Mouse (Mus musculus) neural tube, embryonic 15.5 days (tissue): ENCODE data around the gene Ralgps1. TPM values are rescaled to one million over a fixed set of nuclear protein-coding genes. Genes with fewer than 3 reads are reported as not detected.

Source experiments
- ATAC-seq: fragments of 200-750 bp; cut with Nextera tagmentation; 2 replicates; pipeline ENCODE4 v1.8.0; 2017; ENCODE audit warnings: mild to moderate bottlenecking, moderate TSS enrichment, moderate library complexity; ENCODE audit not compliant: low FRiP score
- H3K27ac ChIP-seq: fragments of 300-500 bp; sonication (generic); replicated peaks from 2 replicates; pipeline ENCODE4 v1.5.1; 2015; ENCODE audit warnings: mild to moderate bottlenecking, inconsistent platforms
- H3K27me3 ChIP-seq: fragments of 300-500 bp; sonication (generic); replicated peaks from 2 replicates; pipeline ENCODE4 v1.6.1; 2015; ENCODE audit warnings: inconsistent platforms
- H3K36me3 ChIP-seq: fragments of 300-500 bp; sonication (generic); 2 replicates; pipeline ENCODE4 v1.6.1; 2015; ENCODE audit warnings: inconsistent platforms
- H3K4me1 ChIP-seq: fragments of 300-500 bp; sonication (generic); 2 replicates; pipeline ENCODE4 v1.6.1; 2015; ENCODE audit warnings: inconsistent platforms
- H3K4me2 ChIP-seq: fragments of 300-500 bp; sonication (generic); 2 replicates; pipeline ENCODE4 v1.6.1; 2015; ENCODE audit warnings: inconsistent platforms, mild to moderate bottlenecking, moderate library complexity
- H3K4me3 ChIP-seq: fragments of 300-500 bp; sonication (generic); replicated peaks from 2 replicates; pipeline ENCODE4 v1.5.1; 2015; ENCODE audit warnings: mild to moderate bottlenecking, inconsistent platforms
- H3K9ac ChIP-seq: fragments of 300-500 bp; sonication (generic); replicated peaks from 2 replicates; pipeline ENCODE4 v1.6.1; 2015; ENCODE audit warnings: mild to moderate bottlenecking, inconsistent platforms
- H3K9me3 ChIP-seq: fragments of 300-500 bp; sonication (generic); replicated peaks from 2 replicates; pipeline ENCODE4 v1.6.1; 2016; ENCODE audit warnings: inconsistent platforms
- WGBS: fragments of 180-500 bp; shearing (Covaris S2); methylation state at CpG from one replicate; pipeline ENCODE4 v1.1.7; 2015; ENCODE audit warnings: mixed read lengths; 5-methylcytosine and 5-hydroxymethylcytosine counted together
- polyA plus RNA-seq: library from polyadenylated mRNA; unstranded; fragments of >200 nt; fragmentation: Nextera tagmentation; extraction: Ambion mirVana; gene quantifications from 2 replicates; pipeline ENCODE4 v1.2.1, GENCODE M21; 2015

Ralgps1 gene
- polyA plus RNA-seq, 1 experiment from 2014 or later = 34.9 TPM

DNA sequence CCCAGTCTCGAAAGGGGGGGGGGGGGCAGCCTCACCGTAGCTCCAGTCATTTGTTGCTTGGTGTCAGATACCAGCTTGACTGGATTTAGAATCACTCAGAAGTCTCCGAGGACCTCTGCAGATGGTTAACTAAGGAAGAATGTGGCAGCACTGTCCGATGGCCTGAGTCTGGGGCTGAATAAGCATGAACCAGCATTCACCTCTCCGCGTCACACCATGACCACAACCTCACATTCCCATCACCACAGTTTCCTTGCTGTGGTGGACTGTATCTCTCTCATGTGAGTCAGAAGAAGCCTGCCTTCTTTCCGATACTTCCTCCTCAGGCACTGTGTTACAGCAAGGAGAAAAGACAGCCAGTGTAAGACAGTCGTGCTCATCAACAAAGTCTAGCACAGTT, 12.1 kb downstream of the Ralgps1 start:
- WGBS = 91% methylated on average over 8 of the region's 8 CpGs
- ATAC-seq = no peak

DNA sequence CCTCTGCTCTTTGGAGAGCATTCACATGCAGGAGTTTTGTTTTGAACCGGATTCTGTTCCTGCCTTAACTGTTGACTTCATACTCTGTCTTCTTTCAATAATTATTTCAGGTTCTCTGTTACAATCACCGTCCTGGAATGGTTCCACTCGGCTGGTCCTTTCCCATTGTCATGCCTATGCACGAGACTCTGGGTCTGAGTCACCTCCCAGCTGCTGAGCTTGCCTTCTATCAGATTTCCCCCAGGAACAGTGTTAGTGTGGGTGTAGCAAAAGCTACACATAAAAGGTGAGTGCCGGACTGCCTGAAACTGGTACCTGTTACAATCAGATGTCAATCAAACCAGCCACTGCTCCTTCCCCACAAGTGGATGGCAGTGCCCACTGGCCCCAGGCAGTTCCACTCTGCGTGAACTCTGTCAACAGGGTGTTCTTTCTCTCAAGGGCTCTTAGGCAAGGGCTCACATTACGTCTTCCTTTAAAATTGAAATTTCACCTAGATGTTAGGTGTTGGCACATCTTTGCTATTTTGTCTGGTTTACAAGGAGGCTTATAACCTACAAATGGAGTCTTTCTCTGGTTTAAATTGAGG, 13.9 kb downstream of the Ralgps1 start:
- no peak for ATAC-seq
- H3K27me3 ChIP-seq = no peaks in the 10 kb centered on the region
- no peak overlapping the region for H3K27ac ChIP-seq
- H3K4me2 ChIP-seq = no peak overlapping the region
- no peak overlapping the region for H3K4me3 ChIP-seq
- no peaks in the 10 kb centered on the region for H3K9me3 ChIP-seq
- H3K36me3 ChIP-seq = peaks cover 2% of the 10 kb centered on the region; the same call in 1 of the 2 replicates
- peaks cover 37% of the 10 kb centered on the region for H3K4me1 ChIP-seq
- WGBS = 82% methylated on average over 7 of the region's 7 CpGs
- H3K9ac ChIP-seq = no peak overlapping the region

More for the DNA sequence above, 12.1 kb downstream of the Ralgps1 start:
- H3K4me2 ChIP-seq = no peak overlapping the region
- no peak overlapping the region for H3K27ac ChIP-seq
- no peak overlapping the region for H3K4me3 ChIP-seq
- no peaks in the 10 kb centered on the region for H3K27me3 ChIP-seq
- H3K4me1 ChIP-seq = peaks cover 37% of the 10 kb centered on the region
- peaks cover 2% of the 10 kb centered on the region; the same call in 1 of the 2 replicates for H3K36me3 ChIP-seq
- H3K9ac ChIP-seq = no peak overlapping the region
- no peaks in the 10 kb centered on the region for H3K9me3 ChIP-seq

DNA sequence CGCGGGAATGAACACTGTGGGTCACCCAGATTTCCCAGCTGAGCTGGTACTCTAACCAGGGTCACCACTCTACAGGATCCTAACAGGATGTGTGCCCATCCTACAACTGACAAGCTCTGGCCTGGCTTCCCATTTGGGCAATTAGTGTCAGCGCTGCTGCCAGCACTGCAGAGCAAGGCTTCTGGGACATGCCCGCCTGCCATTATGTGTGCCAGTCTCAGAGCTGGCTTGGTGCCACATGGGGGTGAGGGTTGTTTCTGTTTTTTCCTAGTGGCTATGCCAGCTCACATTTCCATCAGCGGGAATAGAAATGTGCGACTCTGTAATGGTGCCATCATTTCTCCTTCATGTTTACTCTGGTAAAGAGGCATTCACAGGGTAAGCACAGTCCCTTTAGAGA, 15.7 kb downstream of the Ralgps1 start:
- H3K4me2 ChIP-seq = no peak overlapping the region
- H3K4me1 ChIP-seq = peaks cover 26% of the 10 kb centered on the region
- peaks cover 2% of the 10 kb centered on the region; the same call in 1 of the 2 replicates for H3K36me3 ChIP-seq
- H3K9me3 ChIP-seq = no peaks in the 10 kb centered on the region
- no peak overlapping the region for H3K4me3 ChIP-seq
- no peaks in the 10 kb centered on the region for H3K27me3 ChIP-seq
- peak overlapping the region; percentile 48; the same call in 1 of the 2 replicates for H3K27ac ChIP-seq
- no peak overlapping the region for H3K9ac ChIP-seq
- ATAC-seq = no peak; the same call in 1 of the 2 replicates
- WGBS = 51% methylated on average over 6 of the region's 6 CpGs

DNA sequence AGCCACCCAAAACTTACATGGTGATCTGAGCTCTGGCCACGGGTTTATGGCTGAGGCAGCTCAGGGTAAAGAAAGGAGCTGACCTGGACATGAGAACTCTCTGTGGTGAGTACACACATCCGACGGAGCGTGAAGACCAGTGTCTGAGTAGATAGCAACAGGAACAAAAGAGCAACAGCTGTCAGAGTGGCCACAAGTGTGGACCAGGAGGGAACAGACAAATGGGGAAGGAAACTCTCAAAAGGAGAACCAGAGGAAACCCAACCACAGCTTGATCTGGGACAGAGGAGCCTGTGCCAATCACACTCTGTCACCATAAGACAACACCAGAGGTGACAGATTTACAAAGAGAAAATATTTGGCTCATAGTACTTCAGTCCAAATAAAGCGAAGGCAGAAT, 17.9 kb downstream of the Ralgps1 start:
- H3K4me3 ChIP-seq = no peak overlapping the region
- 48% methylated on average over 5 of the region's 5 CpGs for WGBS
- H3K9ac ChIP-seq = no peak overlapping the region
- H3K4me1 ChIP-seq = peaks cover 26% of the 10 kb centered on the region
- no peak overlapping the region for H3K4me2 ChIP-seq
- H3K27ac ChIP-seq = no peak overlapping the region
- no peaks in the 10 kb centered on the region for H3K9me3 ChIP-seq
- H3K36me3 ChIP-seq = peaks cover 2% of the 10 kb centered on the region; the same call in 1 of the 2 replicates
- ATAC-seq = no peak
- H3K27me3 ChIP-seq = no peaks in the 10 kb centered on the region

DNA sequence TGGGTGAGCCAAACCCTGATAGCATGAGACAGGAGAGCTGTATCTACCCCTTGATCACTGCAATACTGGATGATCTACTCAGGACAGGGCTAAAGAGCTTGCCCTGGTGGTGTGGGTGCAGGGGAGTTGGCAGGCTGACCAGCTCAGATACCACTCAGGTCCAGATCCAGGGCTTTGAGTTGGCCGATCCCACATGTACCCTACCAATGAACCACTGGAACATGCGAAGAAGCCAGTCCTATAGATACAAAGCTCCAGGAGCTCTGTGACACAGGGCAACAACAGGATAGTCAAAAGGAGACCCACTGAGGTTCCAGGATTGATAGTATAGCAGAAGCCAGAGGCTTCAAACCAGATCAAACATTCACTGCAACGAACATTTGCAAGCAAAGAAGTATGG, 19.8 kb downstream of the Ralgps1 start:
- Histone ChIP-seq H3K9ac (no peak overlapping the region), H3K27ac (no peak overlapping the region), H3K4me1 (peaks cover 25% of the 10 kb centered on the region), H3K36me3 (no peaks in the 10 kb centered on the region), H3K9me3 (no peaks in the 10 kb centered on the region), H3K27me3 (no peaks in the 10 kb centered on the region), H3K4me3 (no peak overlapping the region), H3K4me2 (no peak overlapping the region)
- ATAC-seq = no peak
- WGBS = 97% methylated on average over 3 of the region's 3 CpGs

DNA sequence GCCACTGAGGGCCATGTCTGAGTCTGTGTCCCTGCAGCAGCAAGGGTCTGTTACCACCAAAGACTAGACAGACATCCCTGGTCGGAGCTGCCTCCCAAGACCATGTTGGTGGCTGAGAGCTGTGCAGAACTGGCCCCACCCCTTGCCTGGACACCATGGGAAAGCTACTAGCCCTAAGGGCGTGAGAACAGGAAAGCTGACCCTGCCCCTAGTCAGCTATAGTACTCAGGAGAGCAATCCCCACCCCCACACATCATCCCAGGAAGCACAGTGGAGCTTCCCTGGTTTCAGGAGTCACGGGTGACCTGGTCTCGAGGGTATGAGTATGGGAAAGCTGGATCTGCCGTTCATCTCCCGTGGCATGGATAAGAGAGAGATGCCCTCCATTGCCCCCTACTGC, 20.4 kb downstream of the Ralgps1 start:
- no peak for ATAC-seq
- Histone ChIP-seq H3K9ac (no peak overlapping the region), H3K36me3 (no peaks in the 10 kb centered on the region), H3K9me3 (no peaks in the 10 kb centered on the region), H3K4me3 (no peak overlapping the region), H3K27ac (no peak overlapping the region), H3K4me1 (peaks cover 27% of the 10 kb centered on the region), H3K27me3 (no peaks in the 10 kb centered on the region), H3K4me2 (no peak overlapping the region)
- 73% methylated on average over 6 of the region's 6 CpGs for WGBS

DNA sequence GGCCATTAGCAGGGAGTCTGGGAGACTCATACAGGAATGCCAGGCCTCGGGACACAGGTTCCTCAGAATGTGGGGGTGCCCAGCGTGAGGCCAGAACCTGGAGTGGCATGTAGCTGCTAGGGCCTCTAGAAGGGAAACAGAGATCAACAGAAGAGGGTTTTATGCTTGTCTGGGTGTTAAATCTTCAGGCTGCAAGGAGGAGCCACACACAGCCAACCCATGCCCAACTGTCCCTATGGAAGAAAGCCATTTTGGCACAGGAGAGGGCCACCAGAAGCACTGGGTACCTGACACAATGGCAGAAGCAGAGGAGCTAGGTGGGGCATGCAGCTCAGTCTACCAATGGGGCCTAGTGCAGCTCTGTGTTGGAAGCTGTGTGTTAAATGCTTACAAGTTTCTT, 21.7 kb downstream of the Ralgps1 start:
- Histone ChIP-seq H3K27me3 (no peaks in the 10 kb centered on the region), H3K9me3 (no peaks in the 10 kb centered on the region), H3K4me3 (no peak overlapping the region), H3K9ac (0 out of 2 replicates have a peak overlapping the region, but pooled peaks have one; percentile 7), H3K27ac (peak overlapping the region; percentile 41; the same call in 1 of the 2 replicates), H3K4me1 (peaks cover 26% of the 10 kb centered on the region), H3K4me2 (no peak overlapping the region), H3K36me3 (no peaks in the 10 kb centered on the region)
- 63% methylated on average over 2 of the region's 2 CpGs for WGBS
- ATAC-seq = no peak

DNA sequence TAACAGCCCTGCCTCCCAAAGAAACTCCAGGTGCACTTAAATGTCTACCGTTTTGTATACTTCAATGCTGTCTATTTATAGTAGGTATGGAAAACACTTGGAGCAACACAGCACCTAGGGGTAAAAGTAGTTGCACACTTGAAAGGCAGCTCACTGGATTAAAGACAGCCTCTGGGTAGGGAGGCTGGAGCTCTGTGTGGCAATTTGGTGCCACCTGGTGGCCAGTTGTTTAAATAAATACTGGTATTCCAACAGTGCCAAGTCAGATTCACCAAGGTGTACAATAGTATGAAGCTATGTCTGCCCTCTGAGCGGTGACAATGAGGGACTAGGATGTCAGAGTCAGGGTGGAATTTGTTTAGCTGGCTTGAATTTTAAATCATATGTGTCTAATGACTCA, 22.2 kb downstream of the Ralgps1 start:
- WGBS = 28% methylated on average over 2 of the region's 2 CpGs

DNA sequence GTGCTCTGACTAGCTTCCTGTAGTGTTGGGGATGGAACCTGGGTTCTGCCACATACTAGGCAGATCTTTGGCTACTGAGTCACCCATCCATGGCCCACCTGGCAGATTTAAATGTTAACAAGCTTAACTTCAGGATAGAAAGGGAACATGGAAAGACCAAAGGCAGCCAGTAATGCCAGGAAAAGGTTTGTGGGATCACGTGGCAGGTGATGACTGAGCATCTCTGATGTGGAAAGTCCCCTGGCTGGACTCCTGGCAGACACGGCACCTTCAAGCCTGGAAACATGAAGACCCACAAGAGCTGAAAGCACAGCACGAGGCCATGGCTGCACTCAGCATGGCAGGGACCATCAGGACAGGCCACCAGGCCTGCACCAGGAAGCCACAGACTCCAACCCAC, 23.0 kb downstream of the Ralgps1 start:
- Histone ChIP-seq H3K9me3 (no peaks in the 10 kb centered on the region), H3K27ac (no peak overlapping the region; the same call in 1 of the 2 replicates), H3K9ac (no peak overlapping the region), H3K4me3 (no peak overlapping the region), H3K4me2 (no peak overlapping the region), H3K4me1 (peaks cover 26% of the 10 kb centered on the region), H3K36me3 (no peaks in the 10 kb centered on the region), H3K27me3 (no peaks in the 10 kb centered on the region)
- no peak for ATAC-seq
- 86% methylated on average over 3 of the region's 3 CpGs for WGBS

More for the DNA sequence above, 22.2 kb downstream of the Ralgps1 start:
- Histone ChIP-seq H3K27me3 (no peaks in the 10 kb centered on the region), H3K4me2 (no peak overlapping the region), H3K36me3 (no peaks in the 10 kb centered on the region), H3K4me3 (no peak overlapping the region), H3K9me3 (no peaks in the 10 kb centered on the region), H3K4me1 (peaks cover 26% of the 10 kb centered on the region), H3K9ac (no peak overlapping the region), H3K27ac (0 out of 2 replicates have a peak overlapping the region, but pooled peaks have one; percentile 41)
- peak; percentile 69; the same call in 1 of the 2 replicates for ATAC-seq

DNA sequence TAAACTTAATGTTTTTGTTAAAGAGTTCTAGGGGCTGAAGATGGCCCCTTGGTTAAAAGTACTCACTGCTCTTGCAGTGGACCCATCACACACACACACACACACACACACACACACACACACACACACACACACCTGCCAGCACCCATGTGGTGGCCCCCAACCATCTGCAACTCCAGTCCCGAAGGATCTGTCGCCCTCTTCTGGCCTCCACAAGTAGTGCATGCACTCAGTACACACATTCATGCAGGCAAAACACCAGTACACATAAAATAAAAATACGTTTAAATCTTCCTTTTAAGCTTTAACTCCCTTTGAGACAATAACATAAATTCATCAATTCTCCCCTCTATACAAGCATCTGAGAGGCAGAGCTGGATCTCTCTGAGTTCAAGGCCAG, 23.7 kb downstream of the Ralgps1 start:
- H3K4me1 ChIP-seq = peaks cover 31% of the 10 kb centered on the region
- H3K27ac ChIP-seq = no peak overlapping the region
- no peak overlapping the region for H3K4me3 ChIP-seq
- WGBS = 38% methylated on average over 3 of the region's 3 CpGs
- H3K9ac ChIP-seq = no peak overlapping the region
- no peak overlapping the region for H3K4me2 ChIP-seq
- H3K36me3 ChIP-seq = no peaks in the 10 kb centered on the region
- ATAC-seq = no peak
- H3K9me3 ChIP-seq = no peaks in the 10 kb centered on the region
- H3K27me3 ChIP-seq = no peaks in the 10 kb centered on the region

DNA sequence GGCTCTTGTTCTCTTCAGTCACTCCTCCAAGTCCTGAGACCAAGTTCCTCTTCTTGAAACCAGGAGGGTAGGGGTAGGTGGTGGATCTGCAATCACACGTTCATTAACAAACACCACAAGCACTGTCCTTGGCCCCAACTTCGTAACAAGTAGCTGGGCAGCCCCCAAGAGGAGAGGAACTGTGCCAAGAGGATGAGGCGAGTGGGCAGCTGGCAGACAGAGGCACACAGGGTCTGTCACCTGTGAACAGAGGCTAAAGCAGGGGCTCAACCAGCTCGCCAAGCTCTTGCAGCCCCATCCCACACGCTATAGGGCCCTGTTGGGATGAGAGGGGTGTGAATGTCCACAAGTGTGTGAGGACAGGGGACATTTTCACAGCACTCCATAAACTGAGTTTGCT, 24.5 kb downstream of the Ralgps1 start:
- Histone ChIP-seq H3K27ac (peak overlapping the region; percentile 5; the same call in 1 of the 2 replicates), H3K4me1 (peaks cover 31% of the 10 kb centered on the region), H3K4me2 (no peak overlapping the region), H3K9ac (no peak overlapping the region), H3K4me3 (no peak overlapping the region), H3K36me3 (no peaks in the 10 kb centered on the region), H3K27me3 (no peaks in the 10 kb centered on the region), H3K9me3 (no peaks in the 10 kb centered on the region)
- 69% methylated on average over 5 of the region's 5 CpGs for WGBS
- ATAC-seq = no peak

DNA sequence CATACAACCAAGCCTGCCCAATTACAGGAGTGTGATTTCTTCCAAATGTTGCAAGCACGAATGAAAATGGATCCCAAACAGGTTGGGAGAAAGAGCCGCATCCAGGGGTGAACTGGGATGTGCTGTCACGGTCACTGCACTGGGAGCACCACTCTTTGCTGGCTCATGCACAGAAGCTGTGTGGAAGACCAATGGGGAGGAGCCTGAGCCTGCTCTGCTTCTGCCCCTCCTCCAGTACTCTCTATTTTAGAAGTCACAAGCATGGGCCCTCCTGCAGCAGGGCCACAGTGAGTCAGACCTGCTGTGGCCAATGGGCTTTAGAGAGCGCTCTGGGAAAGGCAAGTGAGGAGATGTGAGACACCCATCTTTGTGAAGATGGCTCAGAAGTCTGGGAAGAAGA, 25.3 kb downstream of the Ralgps1 start:
- H3K36me3 ChIP-seq = no peaks in the 10 kb centered on the region
- peaks cover 31% of the 10 kb centered on the region for H3K4me1 ChIP-seq
- no peak overlapping the region for H3K4me3 ChIP-seq
- no peaks in the 10 kb centered on the region for H3K27me3 ChIP-seq
- 0 out of 2 replicates have a peak overlapping the region, but pooled peaks have one; percentile 60 for H3K27ac ChIP-seq
- ATAC-seq = no peak
- 76% methylated on average over 4 of the region's 4 CpGs for WGBS
- no peaks in the 10 kb centered on the region for H3K9me3 ChIP-seq
- no peak overlapping the region for H3K4me2 ChIP-seq
- H3K9ac ChIP-seq = no peak overlapping the region
